Mouse (Mus musculus): ENCODE data around the gene Ugt1a9. TPM values are rescaled to one million over a fixed set of nuclear protein-coding genes. Genes with fewer than 3 reads are reported as not detected.
"Not testable (repeated sequence)": the region's sequence is repeated elsewhere in the genome, so short reads cannot be mapped to it uniquely, and the experiment has no call there.

The Ugt1a9 gene
- polyA plus RNA-seq, 1 experiment from 2014 or later: not detected

DNA sequence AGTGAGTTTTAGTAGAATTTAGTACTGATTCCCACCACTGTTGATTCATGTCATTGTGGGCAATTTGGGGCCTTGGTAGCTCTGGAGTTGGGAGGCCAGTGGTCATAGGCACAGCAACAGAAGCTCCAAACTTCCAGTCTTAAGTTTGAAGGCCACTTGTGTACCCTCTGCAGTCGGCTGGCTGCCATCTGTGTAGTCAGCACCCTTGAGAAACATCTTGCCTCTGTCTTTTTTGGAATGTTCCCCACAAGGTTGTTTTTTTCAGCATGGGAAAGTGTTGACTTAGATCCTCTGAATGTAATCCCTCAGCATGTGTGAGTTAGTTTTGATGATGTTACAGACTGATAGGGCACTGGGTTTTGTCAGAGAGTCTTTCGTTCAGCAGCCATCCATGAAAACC, 29.1 kb downstream of the Ugt1a9 start:
- ATAC-seq (ENCODE audit: insufficient number of reproducible peaks, low FRiP score, low TSS enrichment, low read depth); DNase-seq (ENCODE audit: low spot score); H3K27ac ChIP-seq (replicated peaks; ENCODE audit: low read depth, low read length); H3K9ac ChIP-seq (ENCODE audit: low read length); H3K36me3 ChIP-seq (ENCODE audit: control insufficient read depth, insufficient read depth, low read length); H3K4me3 ChIP-seq (ENCODE audit: low read depth, low read length); H3K9me3 ChIP-seq (ENCODE audit: control insufficient read depth, low read length); H3K4me2 ChIP-seq (ENCODE audit: low read depth, severe bottlenecking); H3K4me1 ChIP-seq (ENCODE audit: control insufficient read depth, insufficient read depth, low read length); H3K27me3 ChIP-seq (ENCODE audit: control insufficient read depth, insufficient read depth, low read length): not testable (repeated sequence)
- WGBS: 80% methylated on average over 2 of the region's 2 CpGs

DNA sequence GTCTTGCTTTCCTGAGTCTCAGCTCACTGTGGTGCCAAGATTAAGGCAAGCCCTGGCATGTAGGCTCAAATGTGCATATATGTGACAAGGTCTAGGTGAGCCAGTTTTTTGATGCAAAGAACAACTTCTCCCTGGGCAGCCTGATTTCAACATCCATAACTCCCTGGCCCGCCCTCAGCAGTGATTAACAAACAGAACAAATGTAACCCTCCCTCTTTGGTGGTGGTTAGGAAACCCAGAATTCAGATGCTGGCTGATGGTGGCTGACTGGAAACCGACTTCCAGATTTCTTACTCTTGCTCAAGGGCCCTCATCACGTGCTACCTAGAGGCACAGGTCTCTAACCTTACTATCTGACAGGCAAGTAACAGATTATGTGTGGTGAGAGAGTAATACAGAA, 32.4 kb downstream of the Ugt1a9 start, which contains the start of gene Ugt1a6b:
Ugt1a6b (plus strand) TSS at position 234 of the 400 bp plus-strand sequence.
- not testable (repeated sequence) for ATAC-seq (ENCODE audit: insufficient number of reproducible peaks, low FRiP score, low TSS enrichment, low read depth); H3K27ac ChIP-seq (replicated peaks; ENCODE audit: low read depth, low read length); H3K9ac ChIP-seq (ENCODE audit: low read length); H3K4me3 ChIP-seq (ENCODE audit: low read depth, low read length); H3K27me3 ChIP-seq (ENCODE audit: control insufficient read depth, insufficient read depth, low read length); H3K36me3 ChIP-seq (ENCODE audit: control insufficient read depth, insufficient read depth, low read length); DNase-seq (ENCODE audit: low spot score); H3K9me3 ChIP-seq (ENCODE audit: control insufficient read depth, low read length); H3K4me2 ChIP-seq (ENCODE audit: low read depth, severe bottlenecking); H3K4me1 ChIP-seq (ENCODE audit: control insufficient read depth, insufficient read depth, low read length)
- 71% methylated on average over 3 of the region's 3 CpGs for WGBS

DNA sequence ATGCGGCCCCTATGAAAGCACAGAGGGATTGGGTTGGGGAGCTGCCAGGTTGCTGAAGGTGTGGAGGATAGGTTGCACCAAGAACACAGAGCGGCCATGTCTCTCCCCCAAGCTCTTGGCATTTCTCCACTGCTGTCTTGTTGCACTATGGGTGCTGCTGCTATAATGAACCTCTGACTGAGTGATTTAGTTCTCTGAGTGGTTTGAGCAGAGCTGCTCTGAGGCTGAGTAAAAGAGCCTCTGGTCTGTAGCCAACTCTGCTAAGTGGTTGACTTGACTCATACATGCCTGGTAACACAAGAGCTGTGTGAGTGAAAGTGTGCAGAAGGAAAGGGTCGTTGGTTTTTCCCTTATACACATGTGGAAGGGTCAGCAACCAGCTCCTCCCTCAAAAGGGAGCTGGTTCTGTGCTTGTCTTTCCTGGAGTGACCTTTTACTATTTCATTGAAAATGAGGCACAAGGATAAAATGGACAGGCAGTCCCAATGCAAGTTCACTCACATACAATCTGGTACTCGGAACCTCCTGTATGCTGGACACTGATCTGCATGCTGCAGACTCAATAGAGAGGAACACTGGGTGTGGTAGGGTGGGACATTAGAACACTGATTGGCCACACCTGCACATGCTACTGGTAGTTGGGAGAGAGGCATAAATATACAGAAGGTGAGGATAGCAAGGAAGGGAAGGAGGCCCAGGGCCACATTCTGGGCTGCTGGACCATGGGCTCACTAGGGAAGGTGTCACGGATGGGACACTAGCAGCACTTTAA, 33.3 kb downstream of the Ugt1a9 start:
- not testable (repeated sequence) for ATAC-seq (ENCODE audit: insufficient number of reproducible peaks, low FRiP score, low TSS enrichment, low read depth); H3K4me2 ChIP-seq (ENCODE audit: low read depth, severe bottlenecking); H3K9ac ChIP-seq (ENCODE audit: low read length); H3K4me1 ChIP-seq (ENCODE audit: control insufficient read depth, insufficient read depth, low read length); DNase-seq (ENCODE audit: low spot score); H3K27ac ChIP-seq (replicated peaks; ENCODE audit: low read depth, low read length); H3K9me3 ChIP-seq (ENCODE audit: control insufficient read depth, low read length); H3K27me3 ChIP-seq (ENCODE audit: control insufficient read depth, insufficient read depth, low read length); H3K36me3 ChIP-seq (ENCODE audit: control insufficient read depth, insufficient read depth, low read length); H3K4me3 ChIP-seq (ENCODE audit: low read depth, low read length)
- 77% methylated on average over 4 of the region's 5 CpGs for WGBS

DNA sequence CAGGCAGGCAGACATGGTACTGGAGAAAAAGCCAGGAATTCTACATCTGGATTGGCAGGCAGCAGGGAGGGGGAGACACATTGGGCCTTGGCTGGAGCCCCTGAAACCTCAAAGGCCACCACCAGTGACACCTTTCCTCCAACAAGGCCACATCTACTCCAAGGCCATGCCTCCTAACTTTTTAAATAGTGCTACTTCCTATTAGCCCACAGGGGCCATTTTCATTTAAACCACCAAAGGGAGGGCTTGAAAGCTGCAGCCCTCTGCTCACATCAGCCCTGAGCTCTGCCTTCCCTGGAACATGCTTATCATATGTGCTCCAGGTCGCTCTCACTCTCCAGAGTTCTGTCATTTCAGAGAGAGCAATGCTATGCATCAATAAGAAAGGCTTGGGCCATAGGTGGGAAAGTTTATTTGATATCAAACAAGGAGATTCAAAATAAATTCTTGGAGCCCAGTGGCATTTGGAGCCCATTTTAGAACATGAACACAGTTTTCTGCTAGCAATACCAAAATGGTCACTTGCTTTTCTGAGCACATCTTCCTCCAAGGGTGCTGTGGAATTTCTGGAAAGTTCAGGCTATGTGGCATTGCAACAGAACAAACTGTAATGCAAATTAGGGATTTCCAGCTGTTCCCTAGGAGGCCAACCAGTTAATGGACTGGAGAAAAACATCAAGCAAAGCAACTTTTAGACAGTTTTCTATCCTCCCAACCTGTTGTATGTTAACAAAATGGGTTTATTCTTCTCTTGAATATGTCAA, 34.2 kb downstream of the Ugt1a9 start:
- no peaks in the 10 kb centered on the region for H3K9me3 ChIP-seq (ENCODE audit: control insufficient read depth, low read length)
- 93% methylated on average over 1 of the region's 1 CpGs for WGBS
- no peak for ATAC-seq (ENCODE audit: insufficient number of reproducible peaks, low FRiP score, low TSS enrichment, low read depth)

DNA sequence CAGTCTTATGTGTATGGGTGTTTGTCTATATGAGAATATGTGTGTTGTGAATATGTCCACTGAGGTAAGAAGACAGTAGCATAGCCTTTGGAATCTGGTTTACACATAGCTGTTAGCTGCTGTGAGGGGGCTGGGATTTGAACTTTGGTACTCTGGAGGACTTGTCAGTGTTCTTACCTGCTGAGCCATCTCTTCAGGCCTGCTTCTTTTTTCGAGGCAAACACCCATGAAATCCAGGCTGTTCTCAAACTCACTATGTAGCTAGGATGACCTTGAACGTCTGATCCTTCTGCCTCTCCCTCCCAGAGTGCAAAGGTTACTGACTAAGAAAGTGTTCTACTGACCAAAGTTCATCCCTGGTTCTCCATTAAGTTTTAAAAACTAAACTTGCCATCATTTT, 35.1 kb downstream of the Ugt1a9 start:
- no peak for DNase-seq (ENCODE audit: low spot score)
- H3K27ac ChIP-seq (replicated peaks; ENCODE audit: low read depth, low read length): no peak overlapping the region
- H3K36me3 ChIP-seq (ENCODE audit: control insufficient read depth, insufficient read depth, low read length): no peaks in the 10 kb centered on the region
- H3K4me1 ChIP-seq (ENCODE audit: control insufficient read depth, insufficient read depth, low read length): no peaks in the 10 kb centered on the region
- no peak for ATAC-seq (ENCODE audit: insufficient number of reproducible peaks, low FRiP score, low TSS enrichment, low read depth)
- no peaks in the 10 kb centered on the region for H3K9me3 ChIP-seq (ENCODE audit: control insufficient read depth, low read length)
- 68% methylated on average over 2 of the region's 2 CpGs for WGBS
- no peaks in the 10 kb centered on the region for H3K27me3 ChIP-seq (ENCODE audit: control insufficient read depth, insufficient read depth, low read length)
- no peak overlapping the region for H3K9ac ChIP-seq (ENCODE audit: low read length)
- H3K4me2 ChIP-seq (ENCODE audit: low read depth, severe bottlenecking): no peak overlapping the region
- no peak overlapping the region for H3K4me3 ChIP-seq (ENCODE audit: low read depth, low read length)

More for the DNA sequence above, 34.2 kb downstream of the Ugt1a9 start:
- Histone ChIP-seq H3K4me1 (ENCODE audit: control insufficient read depth, insufficient read depth, low read length) (no peaks in the 10 kb centered on the region), H3K27me3 (ENCODE audit: control insufficient read depth, insufficient read depth, low read length) (no peaks in the 10 kb centered on the region), H3K9ac (ENCODE audit: low read length) (no peak overlapping the region), H3K4me3 (ENCODE audit: low read depth, low read length) (no peak overlapping the region), H3K27ac (replicated peaks; ENCODE audit: low read depth, low read length) (no peak overlapping the region), H3K36me3 (ENCODE audit: control insufficient read depth, insufficient read depth, low read length) (no peaks in the 10 kb centered on the region), H3K4me2 (ENCODE audit: low read depth, severe bottlenecking) (no peak overlapping the region)
- no peak for DNase-seq (ENCODE audit: low spot score)

DNA sequence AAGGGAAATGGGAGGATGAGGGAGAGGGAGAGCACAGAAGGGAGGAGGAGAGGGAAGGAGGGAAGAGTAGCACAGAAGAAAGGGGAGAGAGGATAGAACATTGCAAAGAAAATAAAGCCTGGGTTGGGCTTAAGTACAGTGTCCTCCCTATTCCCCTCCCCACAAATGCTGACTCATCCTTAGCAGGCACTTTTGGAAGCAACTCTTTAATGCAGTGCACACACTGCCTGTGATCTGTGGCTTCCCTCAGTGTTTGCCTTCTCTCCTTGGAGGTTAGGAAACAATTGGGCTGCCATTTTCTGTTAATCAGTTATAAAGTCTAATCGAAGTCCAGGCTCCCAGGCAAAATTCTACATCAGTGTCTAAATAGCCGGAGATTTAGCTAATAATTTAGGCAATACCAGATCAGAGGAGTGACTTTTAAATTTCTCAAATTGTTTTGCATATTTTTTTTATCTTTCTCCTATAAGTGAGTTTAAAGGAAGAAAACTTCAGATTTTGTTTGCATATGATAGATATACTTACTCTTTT, 38.5 kb downstream of the Ugt1a9 start:
- not testable (repeated sequence) for ATAC-seq (ENCODE audit: insufficient number of reproducible peaks, low FRiP score, low TSS enrichment, low read depth); H3K36me3 ChIP-seq (ENCODE audit: control insufficient read depth, insufficient read depth, low read length); H3K9ac ChIP-seq (ENCODE audit: low read length); H3K9me3 ChIP-seq (ENCODE audit: control insufficient read depth, low read length); H3K4me2 ChIP-seq (ENCODE audit: low read depth, severe bottlenecking); DNase-seq (ENCODE audit: low spot score); H3K27me3 ChIP-seq (ENCODE audit: control insufficient read depth, insufficient read depth, low read length); H3K4me3 ChIP-seq (ENCODE audit: low read depth, low read length); H3K27ac ChIP-seq (replicated peaks; ENCODE audit: low read depth, low read length); H3K4me1 ChIP-seq (ENCODE audit: control insufficient read depth, insufficient read depth, low read length)
- 86% methylated on average over 2 of the region's 2 CpGs for WGBS

DNA sequence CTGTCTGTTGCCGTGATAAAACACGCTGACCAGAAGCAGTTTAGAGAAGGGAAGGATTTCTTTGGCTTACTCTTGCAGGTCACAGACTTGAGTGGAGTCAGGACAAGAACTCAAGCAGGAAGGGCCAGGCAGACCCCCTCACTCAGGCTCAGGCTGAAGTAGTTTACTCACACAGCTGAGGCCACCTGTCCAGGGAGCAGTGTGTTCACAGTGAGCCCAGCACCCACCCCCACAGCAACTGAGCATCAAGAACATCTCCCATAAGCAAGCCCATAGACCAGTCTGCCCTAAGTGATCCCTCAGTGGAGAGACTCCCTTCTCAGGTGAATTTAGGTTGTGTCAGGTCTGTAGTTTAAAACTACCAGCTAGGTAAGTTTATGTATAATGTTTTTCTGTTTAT, 39.0 kb downstream of the Ugt1a9 start:
- not testable (repeated sequence) for H3K27ac ChIP-seq (replicated peaks; ENCODE audit: low read depth, low read length); H3K9me3 ChIP-seq (ENCODE audit: control insufficient read depth, low read length); H3K4me2 ChIP-seq (ENCODE audit: low read depth, severe bottlenecking); H3K27me3 ChIP-seq (ENCODE audit: control insufficient read depth, insufficient read depth, low read length); H3K4me3 ChIP-seq (ENCODE audit: low read depth, low read length); ATAC-seq (ENCODE audit: insufficient number of reproducible peaks, low FRiP score, low TSS enrichment, low read depth); H3K36me3 ChIP-seq (ENCODE audit: control insufficient read depth, insufficient read depth, low read length); H3K4me1 ChIP-seq (ENCODE audit: control insufficient read depth, insufficient read depth, low read length); H3K9ac ChIP-seq (ENCODE audit: low read length); DNase-seq (ENCODE audit: low spot score)
- 83% methylated on average over 2 of the region's 2 CpGs for WGBS

DNA sequence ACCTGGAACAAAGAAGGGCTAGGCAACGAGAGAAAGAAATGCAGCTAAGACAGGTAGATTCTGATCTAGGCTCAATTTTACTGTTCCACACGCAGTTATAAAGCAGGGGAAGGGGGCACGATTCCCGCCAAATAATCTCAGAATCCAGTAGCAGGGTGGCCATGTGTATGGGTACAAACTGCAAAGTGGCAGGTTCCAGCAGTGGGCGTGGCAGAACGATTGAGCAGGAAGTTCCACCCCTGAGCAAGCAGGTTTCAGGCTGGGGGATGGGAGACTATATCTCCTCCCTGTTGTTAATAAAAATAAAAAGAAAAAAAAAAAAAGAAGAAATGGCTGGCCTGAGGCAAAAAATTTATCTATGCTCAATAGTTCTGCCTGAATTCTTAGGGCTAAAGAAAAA, 42.2 kb downstream of the Ugt1a9 start:
- not testable (repeated sequence) for H3K4me2 ChIP-seq (ENCODE audit: low read depth, severe bottlenecking); H3K27ac ChIP-seq (replicated peaks; ENCODE audit: low read depth, low read length); H3K36me3 ChIP-seq (ENCODE audit: control insufficient read depth, insufficient read depth, low read length); H3K9me3 ChIP-seq (ENCODE audit: control insufficient read depth, low read length); H3K9ac ChIP-seq (ENCODE audit: low read length); H3K4me3 ChIP-seq (ENCODE audit: low read depth, low read length); H3K27me3 ChIP-seq (ENCODE audit: control insufficient read depth, insufficient read depth, low read length); ATAC-seq (ENCODE audit: insufficient number of reproducible peaks, low FRiP score, low TSS enrichment, low read depth); DNase-seq (ENCODE audit: low spot score); H3K4me1 ChIP-seq (ENCODE audit: control insufficient read depth, insufficient read depth, low read length)
- WGBS: 94% methylated on average over 6 of the region's 6 CpGs

Data from limb, embryonic 11.5 days (tissue).